In genomic region chr7:92213751-92214150, GRCm38 (mm10) we compare ENCODE assay signal across 25 mouse cellular contexts.
DNase-seq lines count a peak whose midpoint lies in the region; ATAC-seq and TF ChIP-seq lines count a peak whose summit lies in the region.
"Had no signal": no experiment of that assay in that cellular context is flagged by ENCODE, and none has a peak within 500 bp of the region (broad histone marks: within the 10 kb centered on the region; RNA-seq: fewer than 3 reads in every experiment).

No protein-coding gene starts in this region.

- no peak for TF ChIP-seq POLR2A in kidney, adult 2 months (IDR thresholded peaks at IDR 0.05; ENCODE audit: low read depth, low read length)

- WGBS in kidney, adult 2 months = 76% methylated on average over 5 of the region's 5 CpGs
- 96% methylated on average over 5 of the region's 5 CpGs for WGBS in midbrain, embryonic 11.5 days
- WGBS in midbrain, postnatal 0 days = 85% methylated on average over 5 of the region's 5 CpGs

- no peaks in the 10 kb centered on the region for H3K36me3 ChIP-seq in kidney, adult 2 months (ENCODE audit: control insufficient read depth, insufficient read depth, low read length)
- H3K36me3 ChIP-seq in midbrain, embryonic 11.5 days (ENCODE audit: control insufficient read depth, insufficient read depth, low read length) = no peaks in the 10 kb centered on the region
- H3K36me3 ChIP-seq in midbrain, postnatal 0 days (ENCODE audit: insufficient read depth, low read length) = no peaks in the 10 kb centered on the region
- H3K36me3 ChIP-seq: embryonic facial prominence, embryonic 13.5 days; forebrain, embryonic 15.5 days; heart, embryonic 13.5 days; hindbrain, embryonic 15.5 days; limb, embryonic 13.5 days; liver, embryonic 12.5 days; neural tube, embryonic 13.5 days had no signal

- H3K27me3 ChIP-seq in kidney, adult 2 months (replicated peaks; ENCODE audit: control insufficient read depth, insufficient read depth, low read length) = no peaks in the 10 kb centered on the region; the same call in 1 of the 2 replicates
- no peaks in the 10 kb centered on the region for H3K27me3 ChIP-seq in midbrain, embryonic 11.5 days (ENCODE audit: control insufficient read depth, insufficient read depth, low read length)
- H3K27me3 ChIP-seq in midbrain, postnatal 0 days (ENCODE audit: insufficient read depth, low read length) = no peaks in the 10 kb centered on the region
- H3K27me3 ChIP-seq: embryonic facial prominence, embryonic 13.5 days; forebrain, embryonic 15.5 days; heart, embryonic 13.5 days; hindbrain, embryonic 15.5 days; limb, embryonic 13.5 days; liver, embryonic 12.5 days; megakaryocyte, embryonic 14.5 days; neural tube, embryonic 13.5 days had no signal

- no peak overlapping the region for H3K4me3 ChIP-seq in kidney, adult 2 months (ENCODE audit: insufficient read depth, low read depth, low read length)
- no peak overlapping the region for H3K4me3 ChIP-seq in midbrain, embryonic 11.5 days (ENCODE audit: low read depth, low read length)
- H3K4me3 ChIP-seq in midbrain, postnatal 0 days (ENCODE audit: low read depth, low read length) = no peak overlapping the region
- H3K4me3 ChIP-seq: embryonic facial prominence, embryonic 13.5 days; forebrain, embryonic 15.5 days; heart, embryonic 13.5 days; hindbrain, embryonic 15.5 days; limb, embryonic 13.5 days; liver, embryonic 12.5 days; megakaryocyte, embryonic 14.5 days; neural tube, embryonic 13.5 days had no signal

- intact Hi-C loops in heart, postnatal 10 days (cut with DNase I) = no loop called here

- no peak overlapping the region for H3K4me2 ChIP-seq in midbrain, embryonic 11.5 days
- H3K4me2 ChIP-seq in midbrain, postnatal 0 days (ENCODE audit: low read depth, low read length, poor library complexity, severe bottlenecking) = no peak overlapping the region
- H3K4me2 ChIP-seq: embryonic facial prominence, embryonic 13.5 days; forebrain, embryonic 15.5 days; heart, embryonic 13.5 days; hindbrain, embryonic 15.5 days; limb, embryonic 13.5 days; liver, embryonic 12.5 days; neural tube, embryonic 13.5 days had no signal

- peak; percentile 22 for DNase-seq in kidney, adult 2 months
- no peak for DNase-seq in kidney, adult 11 months
- peak; percentile 75 for DNase-seq in midbrain, embryonic 11.5 days (ENCODE audit: low spot score, missing footprints)
- DNase-seq in midbrain, postnatal 0 days (ENCODE audit: low spot score) = no peak
- peak; percentile 15 to 36 for DNase-seq in heart, postnatal 10 days
- no peak for DNase-seq in right cerebral cortex, adult 18-20 months
- DNase-seq: adrenal gland, adult 8-10 months; cerebellum, adult 18-20 months; cerebellum, postnatal 14 days; gastrocnemius, postnatal 14 days; lung, adult 18-20 months; lung, postnatal 14 days; midbrain, embryonic 14.5 days; thymus, adult 2 months had no signal

- no peak overlapping the region for H3K9ac ChIP-seq in midbrain, embryonic 11.5 days (ENCODE audit: low read length)
- H3K9ac ChIP-seq in midbrain, postnatal 0 days (replicated peaks; ENCODE audit: low read length, poor library complexity, severe bottlenecking) = no peak overlapping the region
- H3K9ac ChIP-seq: embryonic facial prominence, embryonic 13.5 days; forebrain, embryonic 15.5 days; heart, embryonic 13.5 days; hindbrain, embryonic 15.5 days; limb, embryonic 13.5 days; liver, embryonic 12.5 days; neural tube, embryonic 13.5 days had no signal

- H3K9me3 ChIP-seq in midbrain, embryonic 11.5 days (ENCODE audit: control insufficient read depth, low read length) = no peaks in the 10 kb centered on the region
- no peaks in the 10 kb centered on the region for H3K9me3 ChIP-seq in midbrain, postnatal 0 days (ENCODE audit: low read length)
- H3K9me3 ChIP-seq: embryonic facial prominence, embryonic 13.5 days; forebrain, embryonic 15.5 days; heart, embryonic 13.5 days; hindbrain, embryonic 15.5 days; limb, embryonic 13.5 days; liver, embryonic 12.5 days; megakaryocyte, embryonic 14.5 days; neural tube, embryonic 13.5 days had no signal

- H3K27ac ChIP-seq in kidney, adult 2 months (ENCODE audit: insufficient read depth, low read depth, low read length) = no peak overlapping the region
- H3K27ac ChIP-seq in midbrain, embryonic 11.5 days (ENCODE audit: low read depth, low read length) = no peak overlapping the region
- H3K27ac ChIP-seq in midbrain, postnatal 0 days (ENCODE audit: low read depth, low read length) = no peak overlapping the region
- H3K27ac ChIP-seq: embryonic facial prominence, embryonic 13.5 days; forebrain, embryonic 15.5 days; heart, embryonic 13.5 days; hindbrain, embryonic 15.5 days; kidney, postnatal 0 days; limb, embryonic 13.5 days; liver, embryonic 12.5 days; neural tube, embryonic 13.5 days had no signal

- no peak for TF ChIP-seq CTCF in kidney, adult 2 months (conservative IDR thresholded peaks at IDR 0.05; ENCODE audit: insufficient read depth, insufficient read length, low read depth, low read length)
- no peak for TF ChIP-seq CTCF in midbrain, postnatal 0 days (IDR thresholded peaks at IDR 0.05)

- no peaks in the 10 kb centered on the region for H3K4me1 ChIP-seq in kidney, adult 2 months (ENCODE audit: control insufficient read depth, insufficient read depth, low read length)
- H3K4me1 ChIP-seq in midbrain, embryonic 11.5 days (ENCODE audit: control insufficient read depth, insufficient read depth, low read length) = no peaks in the 10 kb centered on the region
- H3K4me1 ChIP-seq in midbrain, postnatal 0 days (ENCODE audit: insufficient read depth, low read length) = no peaks in the 10 kb centered on the region
- H3K4me1 ChIP-seq: forebrain, embryonic 15.5 days; hindbrain, embryonic 15.5 days; liver, embryonic 12.5 days; megakaryocyte, embryonic 14.5 days; neural tube, embryonic 13.5 days had no signal

- no peak for ATAC-seq in midbrain, embryonic 11.5 days (ENCODE audit: low FRiP score)
- ATAC-seq in midbrain, postnatal 0 days (ENCODE audit: low FRiP score) = no peak
- no peak for ATAC-seq in megakaryocyte, adult 5-6 weeks (ENCODE audit: poor library complexity, severe bottlenecking)
- ATAC-seq: activated CD4-positive, CD25-positive, alpha-beta regulatory T cell, adult 4 months; forebrain, embryonic 15.5 days; liver, embryonic 12.5 days had no signal

Comparison
In these comparisons a context has a peak if more than half of its experiments do, and no peak if none do; other contexts are left out.
1. DNase-seq: peak in kidney, adult 2 months (single experiment), midbrain, embryonic 11.5 days (single experiment) and heart, postnatal 10 days (2 of 2); none in kidney, adult 11 months (single experiment), midbrain, postnatal 0 days (single experiment) and right cerebral cortex, adult 18-20 months (single experiment).